In genomic region chr19:46515287-46515821, GRCm38 (mm10) we compare ENCODE assay signal across 16 mouse cellular contexts. TPM values are rescaled to one million over a fixed set of nuclear protein-coding genes. Genes with fewer than 3 reads are reported as not detected.
A peak's percentile ranks its signal among the peaks of the same experiment; 100 is the strongest.
DNase-seq lines count a peak whose midpoint lies in the region; ATAC-seq and TF ChIP-seq lines count a peak whose summit lies in the region.
"Had no signal": no experiment of that assay in that cellular context is flagged by ENCODE, and none has a peak within 500 bp of the region (broad histone marks: within the 10 kb centered on the region; RNA-seq: fewer than 3 reads in every experiment).

No protein-coding gene starts in this region.

- TF ChIP-seq POLR2A in thymus, adult 2 months (IDR thresholded peaks at IDR 0.05; ENCODE audit: control insufficient read depth, extremely low read depth, insufficient read depth, low read length, poor library complexity): no peak

- peaks cover 32% of the 10 kb centered on the region for H3K4me1 ChIP-seq in forebrain, embryonic 12.5 days
- peaks cover 30% of the 10 kb centered on the region for H3K4me1 ChIP-seq in forebrain, embryonic 13.5 days
- peaks cover 51% of the 10 kb centered on the region for H3K4me1 ChIP-seq in kidney, embryonic 16.5 days (ENCODE audit: insufficient read depth, low read length)
- H3K4me1 ChIP-seq in thymus, adult 2 months (replicated peaks; ENCODE audit: control insufficient read depth, insufficient read depth, low read length): peaks cover 52% of the 10 kb centered on the region

- H3K4me2 ChIP-seq in forebrain, embryonic 12.5 days: no peak overlapping the region
- H3K4me2 ChIP-seq in forebrain, embryonic 13.5 days: no peak overlapping the region
- H3K4me2 ChIP-seq in kidney, embryonic 16.5 days (replicated peaks; ENCODE audit: low read depth, low read length): no peak overlapping the region
- H3K4me2 ChIP-seq: heart, embryonic 13.5 days; hindbrain, embryonic 15.5 days; neural tube, embryonic 13.5 days had no signal

- H3K9me3 ChIP-seq in forebrain, embryonic 12.5 days: no peaks in the 10 kb centered on the region
- no peaks in the 10 kb centered on the region for H3K9me3 ChIP-seq in forebrain, embryonic 13.5 days (replicated peaks)
- no peaks in the 10 kb centered on the region for H3K9me3 ChIP-seq in kidney, embryonic 16.5 days (ENCODE audit: low read length)
- H3K9me3 ChIP-seq: embryonic facial prominence, embryonic 10.5 days; heart, embryonic 13.5 days; hindbrain, embryonic 15.5 days; limb, embryonic 10.5 days; neural tube, embryonic 13.5 days had no signal

- no peak overlapping the region for H3K4me3 ChIP-seq in forebrain, embryonic 12.5 days (replicated peaks)
- no peak overlapping the region for H3K4me3 ChIP-seq in forebrain, embryonic 13.5 days
- no peak overlapping the region for H3K4me3 ChIP-seq in kidney, embryonic 16.5 days (ENCODE audit: low read length)
- H3K4me3 ChIP-seq in thymus, adult 2 months (ENCODE audit: control insufficient read depth, insufficient read depth, low read length): no peak overlapping the region
- H3K4me3 ChIP-seq: embryonic facial prominence, embryonic 10.5 days; heart, embryonic 13.5 days; hindbrain, embryonic 15.5 days; limb, embryonic 10.5 days; neural tube, embryonic 13.5 days had no signal

- H3K27ac ChIP-seq in forebrain, embryonic 12.5 days: 0 out of 2 replicates have a peak overlapping the region, but pooled peaks have one; percentile 31
- H3K27ac ChIP-seq in forebrain, embryonic 13.5 days: no peak overlapping the region
- H3K27ac ChIP-seq in kidney, embryonic 16.5 days (ENCODE audit: low read length): no peak overlapping the region
- no peak overlapping the region for H3K27ac ChIP-seq in thymus, adult 2 months (ENCODE audit: control insufficient read depth, insufficient read depth, low read length)
- H3K27ac ChIP-seq: embryonic facial prominence, embryonic 10.5 days; heart, embryonic 13.5 days; hindbrain, embryonic 15.5 days; limb, embryonic 10.5 days; neural tube, embryonic 13.5 days had no signal

- ATAC-seq in forebrain, embryonic 12.5 days (ENCODE audit: low FRiP score): no peak
- ATAC-seq in forebrain, embryonic 13.5 days: no peak
- no peak for ATAC-seq in kidney, embryonic 16.5 days (ENCODE audit: low FRiP score, low TSS enrichment)
- no peak for ATAC-seq in CD4-positive, CD25-positive, alpha-beta regulatory T cell, adult 4 months
- ATAC-seq: intestine, embryonic 16.5 days; liver, postnatal 0 days had no signal

- peak; percentile 32 for DNase-seq in kidney, postnatal 10 days
- peak; percentile 13 for DNase-seq in thymus, postnatal 14 days
- no peak for DNase-seq in thymus, adult 2 months
- DNase-seq: heart, postnatal 4 days; liver, postnatal 0 days; lung, postnatal 36 days had no signal

- no peak for TF ChIP-seq CTCF in thymus, adult 2 months (IDR thresholded peaks at IDR 0.05; ENCODE audit: borderline replicate concordance, control insufficient read depth, extremely low read depth, insufficient read depth, low read length, poor library complexity)

- no peak overlapping the region for H3K9ac ChIP-seq in forebrain, embryonic 12.5 days
- H3K9ac ChIP-seq in forebrain, embryonic 13.5 days: no peak overlapping the region
- no peak overlapping the region for H3K9ac ChIP-seq in kidney, embryonic 16.5 days (replicated peaks; ENCODE audit: low read length)
- H3K9ac ChIP-seq: heart, embryonic 13.5 days; hindbrain, embryonic 15.5 days; liver, postnatal 0 days; neural tube, embryonic 13.5 days had no signal

- WGBS in forebrain, embryonic 12.5 days: 92% methylated on average over 24 of the region's 24 CpGs
- 91% methylated on average over 23 of the region's 24 CpGs for WGBS in forebrain, embryonic 13.5 days
- WGBS in kidney, embryonic 16.5 days: 89% methylated on average over 24 of the region's 24 CpGs
- WGBS in thymus, adult 2 months: 94% methylated on average over 24 of the region's 24 CpGs

- H3K27me3 ChIP-seq in forebrain, embryonic 12.5 days: no peaks in the 10 kb centered on the region
- H3K27me3 ChIP-seq in forebrain, embryonic 13.5 days: no peaks in the 10 kb centered on the region
- no peaks in the 10 kb centered on the region for H3K27me3 ChIP-seq in kidney, embryonic 16.5 days (ENCODE audit: insufficient read depth, low read length)
- H3K27me3 ChIP-seq in thymus, adult 2 months (ENCODE audit: control insufficient read depth, insufficient read depth, low read length): no peaks in the 10 kb centered on the region
- H3K27me3 ChIP-seq: heart, embryonic 13.5 days; hindbrain, embryonic 15.5 days; neural tube, embryonic 13.5 days had no signal

- peaks cover 59% of the 10 kb centered on the region for H3K36me3 ChIP-seq in forebrain, embryonic 12.5 days (replicated peaks)
- H3K36me3 ChIP-seq in forebrain, embryonic 13.5 days (ENCODE audit: poor library complexity, severe bottlenecking): peaks cover 58% of the 10 kb centered on the region
- peaks cover 56% of the 10 kb centered on the region for H3K36me3 ChIP-seq in kidney, embryonic 16.5 days (ENCODE audit: insufficient read depth, low read length)
- H3K36me3 ChIP-seq in thymus, adult 2 months (ENCODE audit: control insufficient read depth, insufficient read depth, low read length): peaks cover 37% of the 10 kb centered on the region

RNA-seq across cellular contexts. Expression of gene Trim8, which starts 13.9 kb away (rescaled TPM):
- 33.9 and 35.1 TPM in 2 replicates for polyA plus RNA-seq in forebrain, embryonic 12.5 days (2016; fragmentation: Nextera tagmentation; extraction: Ambion mirVana)
- 22.5 and 22.6 TPM in 2 replicates for polyA plus RNA-seq in forebrain, embryonic 13.5 days (2015; fragmentation: Nextera tagmentation; extraction: Ambion mirVana)
- polyA plus RNA-seq in kidney, embryonic 16.5 days (2015; fragmentation: Nextera tagmentation; extraction: Ambion mirVana): 22.2 and 26.0 TPM in 2 replicates
- polyA plus RNA-seq in thymus, adult 2 months (2012; rRNA removed): 57.9 and 78.2 TPM in 2 replicates
- polyA plus RNA-seq in CD4-positive, CD25-positive, alpha-beta regulatory T cell, adult 4 months (2017; shearing (Covaris generic)): 10 to 100 TPM; 16.3 to 21.5 TPM

RNA-seq across cellular contexts. Expression of gene Arl3, which starts 57.6 kb away (rescaled TPM):
- polyA plus RNA-seq in forebrain, embryonic 12.5 days (2016; fragmentation: Nextera tagmentation; extraction: Ambion mirVana): 216 and 224 TPM in 2 replicates
- 233 and 245 TPM in 2 replicates for polyA plus RNA-seq in forebrain, embryonic 13.5 days (2015; fragmentation: Nextera tagmentation; extraction: Ambion mirVana)
- polyA plus RNA-seq in kidney, embryonic 16.5 days (2015; fragmentation: Nextera tagmentation; extraction: Ambion mirVana): 142 and 148 TPM in 2 replicates
- polyA plus RNA-seq in thymus, adult 2 months (2012; rRNA removed): 17.0 and 21.6 TPM in 2 replicates
- polyA plus RNA-seq in CD4-positive, CD25-positive, alpha-beta regulatory T cell, adult 4 months (2017; shearing (Covaris generic)): 10 to 100 TPM; 29.0 to 34.9 TPM

RNA-seq across cellular contexts. Expression of gene Sfxn2, which starts 57.8 kb away (rescaled TPM):
- polyA plus RNA-seq in forebrain, embryonic 12.5 days (2016; fragmentation: Nextera tagmentation; extraction: Ambion mirVana): 12.2 and 14.6 TPM in 2 replicates
- 12.4 and 13.2 TPM in 2 replicates for polyA plus RNA-seq in forebrain, embryonic 13.5 days (2015; fragmentation: Nextera tagmentation; extraction: Ambion mirVana)
- polyA plus RNA-seq in kidney, embryonic 16.5 days (2015; fragmentation: Nextera tagmentation; extraction: Ambion mirVana): 39.4 and 41.1 TPM in 2 replicates
- polyA plus RNA-seq in thymus, adult 2 months (2012; rRNA removed): 5.6 and 6.5 TPM in 2 replicates
- polyA plus RNA-seq in CD4-positive, CD25-positive, alpha-beta regulatory T cell, adult 4 months (2017; shearing (Covaris generic)): 10 to 100 TPM in 1 of 2 experiments, 1 to 10 TPM in 1; 6.2 to 13.4 TPM
